Mouse (Mus musculus): ENCODE results near the gene Dusp16. TPM values are rescaled to one million over a fixed set of nuclear protein-coding genes. Genes with fewer than 3 reads are reported as not detected.

Gene Dusp16
- total and polyA plus RNA-seq, 2 experiments from 2014 or later, result 3.2 to 3.9 TPM

DNA sequence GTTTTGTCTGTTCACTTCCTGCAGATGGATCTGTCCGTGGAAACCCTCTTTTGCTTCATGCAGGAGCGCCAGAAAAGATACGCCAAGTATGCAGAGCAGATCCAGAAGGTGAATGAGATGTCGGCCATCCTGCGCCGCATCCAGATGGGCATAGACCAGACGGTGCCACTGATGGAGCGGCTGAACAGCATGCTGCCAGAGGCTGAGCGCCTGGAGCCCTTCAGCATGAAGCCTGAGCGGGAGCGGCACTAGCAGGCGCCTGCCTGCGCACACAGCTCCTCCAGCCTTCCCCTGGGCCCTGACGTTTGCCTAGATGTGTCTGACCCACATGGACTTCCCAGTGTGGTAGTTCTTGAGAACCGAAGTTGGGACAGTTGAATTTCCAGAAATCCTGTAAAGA, 82.4 kb downstream of the Dusp16 start:
- H3K4me3 ChIP-seq (ENCODE audit: low read depth, low read length), result no peak overlapping the region
- no peak overlapping the region for H3K9ac ChIP-seq (replicated peaks; ENCODE audit: low read length, poor library complexity, severe bottlenecking)
- no peaks in the 10 kb centered on the region for H3K9me3 ChIP-seq (ENCODE audit: low read length)
- ATAC-seq (ENCODE audit: low FRiP score) (no peak), DNase-seq (ENCODE audit: low spot score) (no peak)
- no peak overlapping the region for H3K27ac ChIP-seq (ENCODE audit: low read depth, low read length)
- H3K4me1 ChIP-seq (ENCODE audit: insufficient read depth, low read length), result no peaks in the 10 kb centered on the region
- no peaks in the 10 kb centered on the region for H3K27me3 ChIP-seq (ENCODE audit: insufficient read depth, low read length)
- TF ChIP-seq CTCF (IDR thresholded peaks at IDR 0.05), result no peak
- 87% methylated on average over 15 of the region's 15 CpGs for WGBS
- no peak overlapping the region for H3K4me2 ChIP-seq (ENCODE audit: low read depth, low read length, poor library complexity, severe bottlenecking)
- 0 out of 2 replicates have a peak, but pooled peaks cover 4% of the 10 kb centered on the region for H3K36me3 ChIP-seq (ENCODE audit: insufficient read depth, low read length)

DNA sequence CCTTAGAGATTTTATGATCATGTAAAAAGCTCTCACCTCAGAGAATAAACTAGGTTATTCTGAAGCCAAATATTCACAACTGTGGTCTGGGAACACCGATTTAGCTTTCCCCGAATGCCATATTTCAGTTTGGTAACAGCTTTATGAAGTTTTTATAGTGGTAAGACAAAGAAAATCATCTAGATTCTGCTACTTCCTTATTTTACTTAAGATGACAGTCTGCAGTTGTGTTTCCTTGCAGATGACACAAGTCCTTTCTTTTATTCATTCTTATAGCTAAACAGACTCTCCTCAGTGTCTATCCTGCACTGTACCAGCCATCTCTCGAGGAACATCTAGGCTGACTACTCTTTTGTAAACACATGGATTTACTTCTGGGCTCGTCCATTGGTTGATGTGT, 86.0 kb downstream of the Dusp16 start:
- H3K4me2 ChIP-seq (ENCODE audit: low read depth, low read length, poor library complexity, severe bottlenecking), result no peak overlapping the region
- no peak overlapping the region for H3K27ac ChIP-seq (ENCODE audit: low read depth, low read length)
- H3K36me3 ChIP-seq (ENCODE audit: insufficient read depth, low read length), result 0 out of 2 replicates have a peak, but pooled peaks cover 4% of the 10 kb centered on the region
- no peaks in the 10 kb centered on the region for H3K27me3 ChIP-seq (ENCODE audit: insufficient read depth, low read length)
- WGBS, result 91% methylated on average over 4 of the region's 4 CpGs
- H3K4me1 ChIP-seq (ENCODE audit: insufficient read depth, low read length), result no peaks in the 10 kb centered on the region
- no peak overlapping the region for H3K9ac ChIP-seq (replicated peaks; ENCODE audit: low read length, poor library complexity, severe bottlenecking)
- no peak for DNase-seq (ENCODE audit: low spot score)
- no peak overlapping the region for H3K4me3 ChIP-seq (ENCODE audit: low read depth, low read length)
- H3K9me3 ChIP-seq (ENCODE audit: low read length), result no peaks in the 10 kb centered on the region
- no peak for ATAC-seq (ENCODE audit: low FRiP score)
- no peak for TF ChIP-seq CTCF (IDR thresholded peaks at IDR 0.05)

DNA sequence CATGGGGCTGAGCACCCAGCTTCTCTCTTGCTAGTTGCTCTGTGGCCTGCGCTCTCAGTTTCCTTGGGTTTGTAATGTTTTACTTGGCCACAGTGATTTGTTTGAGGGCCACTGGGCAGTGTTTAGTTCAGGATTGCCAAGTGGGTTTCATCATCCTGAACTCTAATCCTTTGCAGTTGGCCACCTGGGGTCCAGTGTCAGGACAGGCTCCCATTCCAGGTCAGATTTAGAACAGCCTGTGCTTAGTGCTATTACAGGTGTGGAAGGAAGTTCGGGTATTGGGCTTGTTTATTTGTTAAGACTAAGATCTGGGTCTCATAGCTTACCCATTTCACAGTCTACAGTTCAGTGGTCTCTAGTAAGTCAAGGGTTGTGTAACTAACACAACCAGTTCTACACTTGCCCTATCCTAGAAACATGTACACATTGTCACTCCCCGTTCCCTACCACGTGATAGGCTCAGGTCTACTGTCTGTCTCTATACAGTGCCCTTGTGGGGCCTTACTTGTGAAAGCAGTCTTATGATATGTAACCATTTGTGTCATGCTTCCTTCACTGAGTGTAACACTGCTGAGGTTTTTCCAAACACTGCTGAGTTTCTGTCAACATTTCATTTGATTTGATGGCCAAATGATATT, 89.3 kb downstream of the Dusp16 start:
- no peak overlapping the region for H3K4me2 ChIP-seq (ENCODE audit: low read depth, low read length, poor library complexity, severe bottlenecking)
- H3K36me3 ChIP-seq (ENCODE audit: insufficient read depth, low read length), result no peaks in the 10 kb centered on the region
- H3K9me3 ChIP-seq (ENCODE audit: low read length), result no peaks in the 10 kb centered on the region
- no peak for TF ChIP-seq CTCF (IDR thresholded peaks at IDR 0.05)
- WGBS, result 88% methylated on average over 4 of the region's 4 CpGs
- H3K27me3 ChIP-seq (ENCODE audit: insufficient read depth, low read length), result no peaks in the 10 kb centered on the region
- ATAC-seq (ENCODE audit: low FRiP score) (no peak), DNase-seq (ENCODE audit: low spot score) (no peak)
- H3K9ac ChIP-seq (replicated peaks; ENCODE audit: low read length, poor library complexity, severe bottlenecking), result no peak overlapping the region
- no peak overlapping the region for H3K4me3 ChIP-seq (ENCODE audit: low read depth, low read length)
- H3K4me1 ChIP-seq (ENCODE audit: insufficient read depth, low read length), result no peaks in the 10 kb centered on the region
- no peak overlapping the region for H3K27ac ChIP-seq (ENCODE audit: low read depth, low read length)

DNA sequence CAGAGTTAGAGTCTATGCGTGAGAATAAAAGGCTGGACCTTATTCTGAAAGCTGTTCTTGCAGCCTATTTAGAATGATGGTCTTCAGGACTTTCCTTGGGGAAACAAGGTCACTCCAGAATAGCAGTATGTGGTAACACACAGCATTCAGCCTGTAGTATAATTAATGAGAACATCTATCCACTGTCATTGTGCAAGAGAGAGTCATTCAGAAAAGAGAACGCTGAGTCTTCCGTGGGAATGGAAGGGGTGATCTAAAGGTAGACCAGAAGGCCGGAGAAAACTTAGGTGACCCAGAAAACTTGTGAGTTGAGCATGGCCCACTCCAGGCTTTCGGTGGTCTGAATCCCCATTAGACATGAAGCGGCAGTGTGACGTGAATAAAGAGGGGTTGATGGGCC, 90.2 kb downstream of the Dusp16 start:
- Histone ChIP-seq H3K4me3 (ENCODE audit: low read depth, low read length) (no peak overlapping the region), H3K9ac (replicated peaks; ENCODE audit: low read length, poor library complexity, severe bottlenecking) (no peak overlapping the region), H3K4me1 (ENCODE audit: insufficient read depth, low read length) (no peaks in the 10 kb centered on the region), H3K36me3 (ENCODE audit: insufficient read depth, low read length) (no peaks in the 10 kb centered on the region), H3K9me3 (ENCODE audit: low read length) (no peaks in the 10 kb centered on the region), H3K4me2 (ENCODE audit: low read depth, low read length, poor library complexity, severe bottlenecking) (no peak overlapping the region), H3K27me3 (ENCODE audit: insufficient read depth, low read length) (no peaks in the 10 kb centered on the region), H3K27ac (ENCODE audit: low read depth, low read length) (no peak overlapping the region)
- no peak for TF ChIP-seq CTCF (IDR thresholded peaks at IDR 0.05)
- ATAC-seq (ENCODE audit: low FRiP score) (no peak), DNase-seq (ENCODE audit: low spot score) (no peak)
- 93% methylated on average over 7 of the region's 7 CpGs for WGBS

DNA sequence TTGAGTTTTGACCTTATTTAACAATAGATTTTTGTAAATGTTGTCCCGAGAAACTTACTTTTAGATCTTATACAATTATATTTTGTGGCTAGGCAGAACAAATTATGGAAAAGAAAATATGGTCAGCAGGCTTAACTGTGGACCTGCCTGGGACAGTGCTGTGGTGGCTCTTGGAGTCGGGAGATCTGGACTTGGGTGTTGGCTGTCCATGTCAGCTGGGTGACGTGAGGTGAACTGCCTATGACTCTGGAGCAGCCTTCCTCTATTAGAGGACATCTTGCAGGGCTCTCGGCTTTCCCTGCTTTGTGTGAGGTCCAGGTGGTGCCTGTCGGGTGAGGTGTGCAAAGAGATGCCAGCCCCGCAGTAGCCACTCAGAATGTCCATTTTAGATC, 91.2 kb downstream of the Dusp16 start:
- 96% methylated on average over 6 of the region's 6 CpGs for WGBS
- DNase-seq (ENCODE audit: low spot score) (no peak), ATAC-seq (ENCODE audit: low FRiP score) (no peak)
- no peak overlapping the region for H3K27ac ChIP-seq (ENCODE audit: low read depth, low read length)
- H3K9me3 ChIP-seq (ENCODE audit: low read length), result no peaks in the 10 kb centered on the region
- no peak overlapping the region for H3K4me3 ChIP-seq (ENCODE audit: low read depth, low read length)
- no peak overlapping the region for H3K4me2 ChIP-seq (ENCODE audit: low read depth, low read length, poor library complexity, severe bottlenecking)
- TF ChIP-seq CTCF (IDR thresholded peaks at IDR 0.05), result no peak
- no peaks in the 10 kb centered on the region for H3K36me3 ChIP-seq (ENCODE audit: insufficient read depth, low read length)
- no peak overlapping the region for H3K9ac ChIP-seq (replicated peaks; ENCODE audit: low read length, poor library complexity, severe bottlenecking)
- no peaks in the 10 kb centered on the region for H3K4me1 ChIP-seq (ENCODE audit: insufficient read depth, low read length)
- no peaks in the 10 kb centered on the region for H3K27me3 ChIP-seq (ENCODE audit: insufficient read depth, low read length)

DNA sequence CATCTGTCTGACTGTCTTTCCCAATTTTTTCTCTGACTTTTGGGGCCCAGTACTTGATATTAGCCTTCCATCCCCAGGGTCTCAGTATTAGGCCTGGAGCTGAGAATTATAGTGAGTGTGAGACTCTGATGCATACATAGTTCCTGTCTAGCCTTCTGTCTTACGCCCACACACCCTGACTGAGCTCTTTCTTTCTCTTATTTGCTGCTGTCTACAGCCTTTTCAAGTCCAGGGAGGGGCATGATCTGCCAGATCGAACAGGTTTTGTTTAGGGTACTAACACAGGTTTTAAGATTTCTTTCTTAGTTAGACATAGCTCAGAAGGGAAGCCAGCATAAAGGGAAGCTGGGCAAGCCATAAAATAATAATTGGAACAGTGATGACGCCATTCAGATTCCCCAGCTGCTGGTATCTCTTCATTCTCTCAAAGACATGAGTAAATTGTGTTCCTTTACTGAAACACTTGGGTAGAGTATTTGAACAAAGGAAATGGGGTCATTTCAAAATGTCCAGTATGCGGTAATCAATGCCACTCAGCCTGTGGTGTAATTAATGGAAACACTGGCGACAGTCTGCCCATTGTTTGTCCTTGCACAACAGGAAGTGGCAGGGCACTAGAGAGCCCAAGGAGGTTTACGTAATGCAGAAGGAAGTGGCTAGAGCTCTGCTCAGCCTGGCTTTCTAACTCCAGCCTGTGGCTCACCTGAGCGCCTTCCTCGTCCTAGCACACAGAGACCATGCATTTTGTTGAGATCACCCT, 91.8 kb downstream of the Dusp16 start:
- DNase-seq (ENCODE audit: low spot score), result no peak
- no peaks in the 10 kb centered on the region for H3K36me3 ChIP-seq (ENCODE audit: insufficient read depth, low read length)
- no peaks in the 10 kb centered on the region for H3K27me3 ChIP-seq (ENCODE audit: insufficient read depth, low read length)
- H3K9ac ChIP-seq (replicated peaks; ENCODE audit: low read length, poor library complexity, severe bottlenecking), result no peak overlapping the region
- no peak for TF ChIP-seq CTCF (IDR thresholded peaks at IDR 0.05)
- no peak overlapping the region for H3K27ac ChIP-seq (ENCODE audit: low read depth, low read length)
- no peak for ATAC-seq (ENCODE audit: low FRiP score)
- 71% methylated on average over 8 of the region's 8 CpGs for WGBS
- no peaks in the 10 kb centered on the region for H3K4me1 ChIP-seq (ENCODE audit: insufficient read depth, low read length)
- no peaks in the 10 kb centered on the region for H3K9me3 ChIP-seq (ENCODE audit: low read length)
- H3K4me3 ChIP-seq (ENCODE audit: low read depth, low read length), result no peak overlapping the region
- no peak overlapping the region for H3K4me2 ChIP-seq (ENCODE audit: low read depth, low read length, poor library complexity, severe bottlenecking)

All from midbrain, postnatal 0 days (tissue).